Mouse (Mus musculus) heart, embryonic 12.5 days (tissue): ENCODE measurements at regions not wholly inside any gene's neighbourhood (a gene's known extent, or its start where the extent isn't known, plus 50 kb on each side); places are given as distances from the start of the nearest gene placed in this dataset.

Experiments used
- ATAC-seq: fragments of 200-750 bp; cut with Nextera tagmentation; 2 replicates; pipeline ENCODE4 v1.8.0; 2017; ENCODE audit warnings: moderate TSS enrichment, moderate library complexity; ENCODE audit not compliant: insufficient number of reproducible peaks, low FRiP score
- H3K27ac ChIP-seq: fragments of 300-500 bp; sonication (generic); 2 replicates; pipeline ENCODE4 v1.5.1; 2016; ENCODE audit warnings: mild to moderate bottlenecking, moderate library complexity; ENCODE audit not compliant: poor library complexity, severe bottlenecking
- H3K27me3 ChIP-seq: fragments of 300-500 bp; sonication (generic); replicated peaks from 2 replicates; pipeline ENCODE4 v1.6.1; 2016; ENCODE audit warnings: mild to moderate bottlenecking, moderate library complexity
- H3K36me3 ChIP-seq: fragments of 300-500 bp; sonication (generic); 2 replicates; pipeline ENCODE4 v1.6.1; 2016; ENCODE audit warnings: mild to moderate bottlenecking, moderate library complexity
- H3K4me1 ChIP-seq: fragments of 300-500 bp; sonication (generic); replicated peaks from 2 replicates; pipeline ENCODE4 v1.6.1; 2016; ENCODE audit warnings: mild to moderate bottlenecking
- H3K4me2 ChIP-seq: fragments of 300-500 bp; sonication (generic); 2 replicates; pipeline ENCODE4 v1.6.1; 2016; ENCODE audit warnings: mild to moderate bottlenecking, moderate library complexity
- H3K4me3 ChIP-seq: fragments of 300-500 bp; sonication (generic); 2 replicates; pipeline ENCODE4 v1.5.1; 2016; ENCODE audit warnings: mild to moderate bottlenecking
- H3K9ac ChIP-seq: fragments of 300-500 bp; sonication (generic); 2 replicates; pipeline ENCODE4 v1.6.1; 2016; ENCODE audit warnings: mild to moderate bottlenecking, moderate library complexity
- H3K9me3 ChIP-seq: fragments of 300-500 bp; sonication (generic); replicated peaks from 2 replicates; pipeline ENCODE4 v1.6.1; 2016; ENCODE audit warnings: mild to moderate bottlenecking, moderate library complexity
- WGBS: fragments of 180-500 bp; shearing (Covaris S2); methylation state at CpG from one replicate; pipeline ENCODE4 v1.1.7; 2016; 5-methylcytosine and 5-hydroxymethylcytosine counted together

- WGBS = 3% methylated on average over 3 of the region's 3 CpGs
- Histone ChIP-seq H3K4me3 (no peak overlapping the region), H3K27ac (peak overlapping the region; percentile 72), H3K4me1 (peaks cover 24% of the 10 kb centered on the region), H3K9ac (no peak overlapping the region), H3K4me2 (0 out of 2 replicates have a peak overlapping the region, but pooled peaks have one; percentile 29), H3K36me3 (no peaks in the 10 kb centered on the region), H3K27me3 (no peaks in the 10 kb centered on the region), H3K9me3 (no peaks in the 10 kb centered on the region)
- peak; percentile 92 for ATAC-seq
Measured at GRCm38 (mm10) chr4:81829972-81830371, 387.4 kb upstream of the Mpdz start.

DNA sequence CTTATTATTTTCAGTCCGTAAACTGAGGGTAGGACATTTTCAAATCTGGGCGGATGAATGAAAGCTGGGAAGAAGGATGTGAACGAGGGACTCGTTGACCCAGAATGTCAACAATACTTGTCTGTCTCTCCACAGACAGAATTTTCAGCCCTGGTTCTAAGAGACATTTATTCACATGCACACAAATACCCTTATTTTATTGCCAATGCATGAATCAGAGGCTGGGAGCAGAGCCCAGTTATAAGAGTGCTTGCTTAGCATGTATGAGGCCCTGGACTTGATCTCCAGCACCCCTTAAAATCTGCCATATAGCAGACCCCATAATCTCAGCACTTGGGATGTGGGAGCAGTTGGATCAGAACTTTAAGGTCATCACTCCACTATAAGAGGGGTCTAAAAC, 384.8 kb upstream of the Mpdz start:
- no peak overlapping the region for H3K9ac ChIP-seq
- no peak overlapping the region for H3K4me3 ChIP-seq
- no peak overlapping the region for H3K27ac ChIP-seq
- H3K4me1 ChIP-seq = peaks cover 33% of the 10 kb centered on the region
- H3K4me2 ChIP-seq = no peak overlapping the region
- H3K27me3 ChIP-seq = no peaks in the 10 kb centered on the region
- ATAC-seq = no peak
- no peaks in the 10 kb centered on the region for H3K36me3 ChIP-seq
- WGBS = 89% methylated on average over 4 of the region's 4 CpGs
- H3K9me3 ChIP-seq = no peaks in the 10 kb centered on the region

GRCm38 (mm10) chr4:81825966-81826365, 383.4 kb upstream of the Mpdz start:
- Histone ChIP-seq H3K4me3 (no peak overlapping the region), H3K9ac (no peak overlapping the region), H3K27ac (peak overlapping the region; percentile 36; the same call in 1 of the 2 replicates), H3K36me3 (no peaks in the 10 kb centered on the region), H3K9me3 (no peaks in the 10 kb centered on the region), H3K27me3 (no peaks in the 10 kb centered on the region), H3K4me1 (peaks cover 35% of the 10 kb centered on the region), H3K4me2 (no peak overlapping the region)
- peak; percentile 66; the same call in 1 of the 2 replicates for ATAC-seq

- Histone ChIP-seq H3K4me3 (no peak overlapping the region), H3K9me3 (no peaks in the 10 kb centered on the region), H3K27ac (peak overlapping the region; percentile 71), H3K4me1 (peaks cover 23% of the 10 kb centered on the region), H3K9ac (no peak overlapping the region), H3K36me3 (no peaks in the 10 kb centered on the region), H3K4me2 (no peak overlapping the region), H3K27me3 (no peaks in the 10 kb centered on the region)
- 43% methylated on average over 3 of the region's 3 CpGs for WGBS
- ATAC-seq = no peak
Measured at GRCm38 (mm10) chr4:81823566-81823965, 381.0 kb upstream of the Mpdz start.

DNA sequence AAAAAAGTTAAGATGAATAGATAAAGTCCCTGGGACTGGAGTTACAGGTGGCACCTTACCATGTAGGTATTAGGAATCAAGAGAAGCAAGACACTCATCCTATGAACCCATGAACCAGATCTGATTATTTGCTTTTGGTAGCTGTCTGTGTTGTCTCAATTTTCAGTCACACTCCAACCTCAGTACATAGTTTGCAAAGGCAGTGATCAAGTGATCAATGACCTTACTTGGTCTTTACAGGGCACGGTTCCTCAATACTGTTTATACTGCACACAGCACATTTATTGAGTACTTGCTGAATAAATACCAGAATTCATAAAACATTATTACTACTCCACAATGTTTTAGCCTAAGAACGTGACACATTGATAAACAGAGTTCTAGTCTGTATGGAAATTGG, 346.7 kb upstream of the Mpdz start:
- Histone ChIP-seq H3K36me3 (no peaks in the 10 kb centered on the region), H3K27ac (no peak overlapping the region), H3K9me3 (no peaks in the 10 kb centered on the region), H3K9ac (no peak overlapping the region), H3K4me1 (0 out of 2 replicates have a peak, but pooled peaks cover 5% of the 10 kb centered on the region), H3K4me3 (no peak overlapping the region), H3K27me3 (no peaks in the 10 kb centered on the region), H3K4me2 (no peak overlapping the region)
- WGBS = 85% methylated on average over 2 of the region's 2 CpGs
- ATAC-seq = no peak

DNA sequence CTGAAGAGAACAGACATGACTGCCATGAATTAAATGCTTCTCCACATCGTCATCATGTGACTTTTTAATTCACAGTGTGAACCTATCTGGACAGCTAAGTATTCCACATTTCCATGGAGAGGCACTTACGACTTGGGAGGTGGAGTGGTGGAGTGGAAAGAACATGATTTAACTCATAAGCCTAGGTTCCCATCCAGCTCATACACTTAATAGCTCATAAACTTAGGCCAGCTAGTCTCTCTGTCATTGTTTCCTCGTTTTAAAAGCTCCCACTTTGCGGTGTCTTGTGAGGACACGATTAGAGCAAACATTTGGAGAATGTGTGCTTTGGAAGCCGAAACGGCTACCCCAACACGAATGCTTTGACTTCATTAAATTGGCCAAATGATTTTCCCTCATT, 346.0 kb upstream of the Mpdz start:
- Histone ChIP-seq H3K9ac (no peak overlapping the region), H3K27ac (no peak overlapping the region), H3K36me3 (no peaks in the 10 kb centered on the region), H3K4me1 (0 out of 2 replicates have a peak, but pooled peaks cover 5% of the 10 kb centered on the region), H3K9me3 (no peaks in the 10 kb centered on the region), H3K27me3 (no peaks in the 10 kb centered on the region), H3K4me2 (no peak overlapping the region), H3K4me3 (no peak overlapping the region)
- WGBS = 88% methylated on average over 8 of the region's 8 CpGs
- no peak for ATAC-seq

GRCm38 (mm10) chr4:81781971-81782370, 339.4 kb upstream of the Mpdz start:
- Histone ChIP-seq H3K4me1 (peaks cover 13% of the 10 kb centered on the region), H3K4me3 (no peak overlapping the region), H3K9ac (no peak overlapping the region), H3K4me2 (no peak overlapping the region), H3K36me3 (no peaks in the 10 kb centered on the region), H3K9me3 (no peaks in the 10 kb centered on the region), H3K27ac (no peak overlapping the region), H3K27me3 (no peaks in the 10 kb centered on the region)
- 80% methylated on average over 1 of the region's 1 CpGs for WGBS
- no peak for ATAC-seq

DNA sequence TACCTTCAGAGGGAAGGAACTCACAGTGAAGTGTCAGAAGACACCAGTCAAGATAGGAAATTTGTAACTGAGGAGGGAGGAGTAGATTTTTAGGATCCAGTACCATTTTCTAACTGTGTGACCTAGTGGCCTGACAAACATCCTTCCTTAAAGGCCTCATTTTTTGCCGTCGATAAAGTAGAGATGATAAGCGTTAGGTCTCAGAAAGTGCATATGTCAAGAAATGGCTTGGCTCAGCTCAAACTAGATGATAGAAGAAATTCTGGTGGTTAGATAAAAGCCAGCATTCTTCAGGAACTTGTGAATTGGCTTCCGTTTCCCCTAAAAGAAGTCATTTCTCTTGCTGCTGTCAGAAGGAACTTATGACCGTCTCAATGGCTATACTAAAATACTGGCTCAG, 324.1 kb upstream of the Mpdz start:
- no peak for ATAC-seq
- Histone ChIP-seq H3K9me3 (no peaks in the 10 kb centered on the region), H3K4me1 (peaks cover 24% of the 10 kb centered on the region), H3K9ac (no peak overlapping the region), H3K4me2 (no peak overlapping the region), H3K27me3 (no peaks in the 10 kb centered on the region), H3K4me3 (no peak overlapping the region), H3K27ac (no peak overlapping the region), H3K36me3 (no peaks in the 10 kb centered on the region)
- 49% methylated on average over 5 of the region's 5 CpGs for WGBS

DNA sequence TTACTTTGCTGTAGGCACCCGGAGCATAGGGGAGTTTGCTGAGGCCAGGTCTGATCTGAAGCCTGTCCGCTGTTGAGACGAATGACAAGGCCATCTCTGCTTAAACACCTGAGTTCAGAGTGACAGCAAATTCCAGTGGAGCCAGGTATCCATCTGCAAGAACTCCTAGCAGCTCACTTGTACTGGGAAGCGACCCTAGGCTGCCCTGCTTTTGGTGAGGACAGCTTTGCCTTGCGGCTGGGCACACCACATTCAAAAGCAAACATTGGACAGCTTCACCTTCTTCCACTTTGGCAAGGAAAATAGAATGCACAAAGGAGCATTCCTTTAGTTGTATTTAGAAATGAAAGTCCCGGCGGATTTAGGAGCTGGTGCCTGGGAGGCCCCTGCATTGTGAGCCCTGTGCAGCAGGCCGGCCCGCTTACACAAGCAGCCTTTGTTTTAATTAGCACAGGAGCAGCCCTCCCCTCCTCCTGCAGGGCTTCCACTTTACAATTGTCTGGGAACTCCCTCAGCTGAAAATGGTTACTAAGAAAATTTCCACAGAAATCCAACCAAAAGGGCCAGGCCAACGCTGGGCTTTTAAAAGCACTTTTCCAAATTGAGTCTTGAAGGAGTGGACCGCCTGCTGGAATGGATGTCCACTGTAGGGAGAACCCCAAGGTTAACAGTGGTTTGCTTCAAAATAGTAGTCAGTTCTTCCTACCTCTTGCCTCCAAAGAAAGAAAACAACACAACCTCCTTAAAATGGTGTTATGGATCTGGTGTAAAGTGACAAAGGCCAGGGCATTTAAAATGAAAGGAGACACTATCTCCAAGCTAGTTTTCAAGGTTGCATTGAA, 321.6 kb upstream of the Mpdz start:
- Histone ChIP-seq H3K9ac (peak overlapping the region; percentile 35; the same call in 1 of the 2 replicates), H3K36me3 (no peaks in the 10 kb centered on the region), H3K9me3 (no peaks in the 10 kb centered on the region), H3K27ac (peak overlapping the region; percentile 63), H3K4me2 (peak overlapping the region; percentile 32), H3K4me1 (peaks cover 24% of the 10 kb centered on the region), H3K27me3 (no peaks in the 10 kb centered on the region), H3K4me3 (no peak overlapping the region)
- WGBS = 33% methylated on average over 11 of the region's 11 CpGs
- ATAC-seq = peak; percentile 81

- Histone ChIP-seq H3K27ac (peak overlapping the region; percentile 63; the same call in 1 of the 2 replicates), H3K9ac (peak overlapping the region; percentile 35; the same call in 1 of the 2 replicates), H3K4me2 (0 out of 2 replicates have a peak overlapping the region, but pooled peaks have one; percentile 32)
Measured at GRCm38 (mm10) chr4:81763311-81764025, 320.9 kb upstream of the Mpdz start.

GRCm38 (mm10) chr4:81762592-81763229, 320.1 kb upstream of the Mpdz start:
- H3K27ac ChIP-seq = no peak overlapping the region
- no peak for ATAC-seq
- no peak overlapping the region for H3K9ac ChIP-seq
- H3K4me3 ChIP-seq = no peak overlapping the region
- no peak overlapping the region for H3K4me2 ChIP-seq
- H3K36me3 ChIP-seq = no peaks in the 10 kb centered on the region
- H3K27me3 ChIP-seq = no peaks in the 10 kb centered on the region
- WGBS = 38% methylated on average over 11 of the region's 11 CpGs
- H3K4me1 ChIP-seq = peaks cover 24% of the 10 kb centered on the region
- no peaks in the 10 kb centered on the region for H3K9me3 ChIP-seq

More at GRCm38 (mm10) chr4:81763311-81764025, 320.9 kb upstream of the Mpdz start:
- ATAC-seq = no peak
- Histone ChIP-seq H3K9me3 (no peaks in the 10 kb centered on the region), H3K4me1 (peaks cover 24% of the 10 kb centered on the region), H3K36me3 (no peaks in the 10 kb centered on the region), H3K4me3 (no peak overlapping the region), H3K27me3 (no peaks in the 10 kb centered on the region)
- WGBS = 45% methylated on average over 10 of the region's 10 CpGs
